Mouse (Mus musculus): Measurements from ENCODE around the gene Ptbp3. TPM values are rescaled to one million over a fixed set of nuclear protein-coding genes. Genes with fewer than 3 reads are reported as not detected.

Ptbp3 gene
- polyA plus RNA-seq, 1 experiment from 2014 or later = 47.5 TPM

- Histone ChIP-seq H3K27ac (no peak overlapping the region), H3K27me3 (no peaks in the 10 kb centered on the region), H3K36me3 (no peaks in the 10 kb centered on the region), H3K9me3 (no peaks in the 10 kb centered on the region), H3K9ac (no peak overlapping the region), H3K4me3 (no peak overlapping the region), H3K4me1 (no peaks in the 10 kb centered on the region), H3K4me2 (replicated peaks) (no peak overlapping the region)
- WGBS = 85% methylated on average over 1 of the region's 1 CpGs
- ATAC-seq (ENCODE audit: insufficient number of reproducible peaks, insufficient read depth, low FRiP score, low TSS enrichment) = no peak
These were observed 18.0 kb downstream of the Ptbp3 start for GRCm38 (mm10) chr4:59531172-59531571.

DNA sequence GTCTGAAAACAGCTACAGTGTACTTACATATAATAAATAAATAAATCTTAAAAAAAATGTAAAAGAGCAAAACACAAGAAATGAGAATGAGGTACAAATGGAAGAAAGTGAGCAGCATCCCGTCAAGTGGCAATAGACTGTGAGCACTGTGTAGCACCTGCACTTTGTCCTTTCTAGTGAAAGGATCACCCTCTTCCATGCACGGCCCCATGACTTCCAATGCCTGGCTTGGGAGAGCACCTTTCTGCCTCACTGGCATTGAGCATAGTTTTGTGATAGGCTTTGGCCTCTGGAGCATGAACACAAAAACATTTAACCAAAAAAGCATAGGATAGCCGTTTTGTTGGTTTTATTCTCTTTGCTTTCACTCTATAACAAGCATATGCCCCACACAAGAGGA is 21.7 kb downstream of the Ptbp3 start:
- H3K27me3 ChIP-seq = no peaks in the 10 kb centered on the region
- H3K9ac ChIP-seq = no peak overlapping the region
- H3K27ac ChIP-seq = no peak overlapping the region
- WGBS = 90% methylated on average over 3 of the region's 3 CpGs
- H3K4me1 ChIP-seq = no peaks in the 10 kb centered on the region
- peaks cover 6% of the 10 kb centered on the region; the same call in 1 of the 2 replicates for H3K36me3 ChIP-seq
- H3K4me2 ChIP-seq (replicated peaks) = no peak overlapping the region
- H3K4me3 ChIP-seq = no peak overlapping the region
- no peak for ATAC-seq (ENCODE audit: insufficient number of reproducible peaks, insufficient read depth, low FRiP score, low TSS enrichment)
- no peaks in the 10 kb centered on the region for H3K9me3 ChIP-seq

DNA sequence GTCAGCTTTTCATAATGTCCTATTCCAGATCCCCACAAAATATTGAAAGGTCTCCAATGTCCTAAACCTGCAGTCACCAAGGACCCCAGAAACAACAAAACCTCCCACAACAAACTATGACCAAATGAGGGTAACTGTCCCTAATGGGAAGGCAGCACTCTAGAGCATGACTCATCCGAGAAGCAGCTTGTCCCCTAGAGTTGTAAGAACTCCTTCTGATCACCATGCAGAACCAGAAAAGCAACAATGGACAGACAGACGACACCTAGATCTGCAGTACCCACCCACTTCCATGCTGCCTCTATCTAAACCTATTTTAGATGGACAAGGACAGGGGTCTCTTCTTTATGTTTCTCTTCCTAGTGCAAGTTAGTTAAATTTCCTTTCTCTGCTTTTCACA is 22.4 kb downstream of the Ptbp3 start:
- Histone ChIP-seq H3K9ac (no peak overlapping the region), H3K27me3 (no peaks in the 10 kb centered on the region), H3K27ac (no peak overlapping the region), H3K9me3 (no peaks in the 10 kb centered on the region), H3K36me3 (peaks cover 6% of the 10 kb centered on the region; the same call in 1 of the 2 replicates), H3K4me2 (replicated peaks) (no peak overlapping the region), H3K4me1 (no peaks in the 10 kb centered on the region), H3K4me3 (no peak overlapping the region)
- WGBS = 70% methylated on average over 2 of the region's 2 CpGs
- ATAC-seq (ENCODE audit: insufficient number of reproducible peaks, insufficient read depth, low FRiP score, low TSS enrichment) = no peak

DNA sequence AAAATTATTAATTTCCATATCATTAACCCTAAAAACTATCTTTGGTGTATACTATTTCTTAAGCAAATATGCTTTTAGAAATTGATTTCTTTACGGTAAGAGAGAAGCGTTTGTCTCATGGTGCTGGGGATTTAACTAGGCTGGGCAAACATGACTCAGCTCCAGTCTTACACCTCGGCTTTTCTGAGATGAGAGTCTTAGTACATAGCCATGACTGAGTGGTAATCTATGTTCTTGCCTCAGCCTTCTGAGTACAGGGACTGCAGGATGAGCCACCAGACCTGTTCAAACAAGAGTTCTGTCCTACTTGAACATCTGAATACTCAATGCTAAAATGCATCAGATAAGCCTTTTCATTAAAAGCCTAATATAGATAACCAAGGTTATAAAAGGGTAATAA is 24.3 kb downstream of the Ptbp3 start:
- no peak overlapping the region for H3K4me3 ChIP-seq
- no peaks in the 10 kb centered on the region for H3K9me3 ChIP-seq
- ATAC-seq (ENCODE audit: insufficient number of reproducible peaks, insufficient read depth, low FRiP score, low TSS enrichment) = no peak
- no peak overlapping the region for H3K27ac ChIP-seq
- no peaks in the 10 kb centered on the region for H3K4me1 ChIP-seq
- H3K36me3 ChIP-seq = peaks cover 6% of the 10 kb centered on the region; the same call in 1 of the 2 replicates
- no peak overlapping the region for H3K9ac ChIP-seq
- H3K27me3 ChIP-seq = no peaks in the 10 kb centered on the region
- no peak overlapping the region for H3K4me2 ChIP-seq (replicated peaks)
- WGBS = 86% methylated on average over 3 of the region's 3 CpGs

- ATAC-seq (ENCODE audit: insufficient number of reproducible peaks, insufficient read depth, low FRiP score, low TSS enrichment) = no peak
- Histone ChIP-seq H3K4me3 (no peak overlapping the region), H3K9ac (no peak overlapping the region), H3K4me1 (no peaks in the 10 kb centered on the region), H3K27ac (no peak overlapping the region), H3K4me2 (replicated peaks) (no peak overlapping the region), H3K36me3 (peaks cover 34% of the 10 kb centered on the region), H3K9me3 (no peaks in the 10 kb centered on the region), H3K27me3 (no peaks in the 10 kb centered on the region)
These were observed 38.8 kb downstream of the Ptbp3 start for GRCm38 (mm10) chr4:59510321-59510720.

- no peak overlapping the region for H3K4me3 ChIP-seq
- H3K27me3 ChIP-seq = no peaks in the 10 kb centered on the region
- no peak for ATAC-seq (ENCODE audit: insufficient number of reproducible peaks, insufficient read depth, low FRiP score, low TSS enrichment)
- no peak overlapping the region for H3K4me2 ChIP-seq (replicated peaks)
- no peak overlapping the region for H3K9ac ChIP-seq
- H3K27ac ChIP-seq = no peak overlapping the region
- WGBS = 90% methylated on average over 2 of the region's 2 CpGs
- H3K4me1 ChIP-seq = no peaks in the 10 kb centered on the region
- no peaks in the 10 kb centered on the region for H3K9me3 ChIP-seq
- H3K36me3 ChIP-seq = peaks cover 34% of the 10 kb centered on the region
These were observed 39.6 kb downstream of the Ptbp3 start for GRCm38 (mm10) chr4:59509558-59509957.

DNA sequence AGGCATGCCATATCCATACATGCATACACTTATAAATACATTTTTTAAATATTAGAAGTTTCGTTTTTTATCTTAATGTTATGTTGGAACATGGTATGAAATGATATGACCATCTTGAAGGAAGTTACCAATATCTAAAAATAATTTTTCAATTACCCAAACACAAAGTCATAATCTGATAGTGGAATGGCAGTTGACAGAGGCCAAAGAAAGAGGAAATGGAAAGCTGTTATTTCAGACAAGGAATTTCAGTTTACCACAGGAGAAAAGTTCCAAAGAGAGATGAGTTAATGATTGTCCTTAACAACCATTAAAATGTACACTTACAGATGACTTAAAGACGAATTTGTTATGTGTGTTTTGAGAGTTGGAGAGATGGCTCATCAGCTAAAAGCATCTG is 41.4 kb downstream of the Ptbp3 start:
- H3K9ac ChIP-seq = no peak overlapping the region
- peaks cover 33% of the 10 kb centered on the region for H3K36me3 ChIP-seq
- no peak for ATAC-seq (ENCODE audit: insufficient number of reproducible peaks, insufficient read depth, low FRiP score, low TSS enrichment)
- H3K4me2 ChIP-seq (replicated peaks) = no peak overlapping the region
- 78% methylated on average over 2 of the region's 2 CpGs for WGBS
- no peaks in the 10 kb centered on the region for H3K4me1 ChIP-seq
- no peaks in the 10 kb centered on the region for H3K27me3 ChIP-seq
- no peak overlapping the region for H3K4me3 ChIP-seq
- no peak overlapping the region for H3K27ac ChIP-seq
- H3K9me3 ChIP-seq = no peaks in the 10 kb centered on the region

GRCm38 (mm10) chr4:59506704-59507103 is 42.5 kb downstream of the Ptbp3 start:
- H3K4me3 ChIP-seq = no peak overlapping the region
- no peak overlapping the region for H3K4me2 ChIP-seq (replicated peaks)
- H3K9me3 ChIP-seq = no peaks in the 10 kb centered on the region
- no peaks in the 10 kb centered on the region for H3K27me3 ChIP-seq
- H3K9ac ChIP-seq = no peak overlapping the region
- WGBS = 96% methylated on average over 3 of the region's 3 CpGs
- peaks cover 31% of the 10 kb centered on the region for H3K36me3 ChIP-seq
- no peaks in the 10 kb centered on the region for H3K4me1 ChIP-seq
- ATAC-seq (ENCODE audit: insufficient number of reproducible peaks, insufficient read depth, low FRiP score, low TSS enrichment) = no peak
- no peak overlapping the region for H3K27ac ChIP-seq

DNA sequence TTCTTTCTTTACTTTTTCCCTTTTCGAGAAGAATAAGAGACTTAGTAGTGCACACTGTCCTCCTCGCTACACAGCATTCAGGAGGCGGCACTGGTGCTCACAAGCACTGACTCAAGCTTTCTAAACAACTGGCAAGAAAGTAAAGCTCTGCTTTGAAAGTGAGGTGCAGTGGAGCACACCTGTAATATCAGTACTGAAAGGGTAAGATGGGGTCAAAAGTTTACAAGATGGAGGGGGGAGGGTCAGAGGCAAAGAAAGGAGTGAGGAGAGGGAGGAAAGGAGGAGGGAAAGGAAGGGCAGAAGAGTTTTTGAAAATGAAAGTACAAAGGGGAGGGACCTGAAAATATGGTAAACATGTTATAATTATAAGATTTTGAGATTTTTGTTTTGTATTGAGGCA is 43.7 kb downstream of the Ptbp3 start:
- peaks cover 28% of the 10 kb centered on the region for H3K36me3 ChIP-seq
- H3K9ac ChIP-seq = no peak overlapping the region
- no peak for ATAC-seq (ENCODE audit: insufficient number of reproducible peaks, insufficient read depth, low FRiP score, low TSS enrichment)
- no peak overlapping the region for H3K4me3 ChIP-seq
- no peak overlapping the region for H3K4me2 ChIP-seq (replicated peaks)
- no peak overlapping the region for H3K27ac ChIP-seq
- no peaks in the 10 kb centered on the region for H3K27me3 ChIP-seq
- 81% methylated on average over 3 of the region's 3 CpGs for WGBS
- no peaks in the 10 kb centered on the region for H3K9me3 ChIP-seq
- H3K4me1 ChIP-seq = no peaks in the 10 kb centered on the region

DNA sequence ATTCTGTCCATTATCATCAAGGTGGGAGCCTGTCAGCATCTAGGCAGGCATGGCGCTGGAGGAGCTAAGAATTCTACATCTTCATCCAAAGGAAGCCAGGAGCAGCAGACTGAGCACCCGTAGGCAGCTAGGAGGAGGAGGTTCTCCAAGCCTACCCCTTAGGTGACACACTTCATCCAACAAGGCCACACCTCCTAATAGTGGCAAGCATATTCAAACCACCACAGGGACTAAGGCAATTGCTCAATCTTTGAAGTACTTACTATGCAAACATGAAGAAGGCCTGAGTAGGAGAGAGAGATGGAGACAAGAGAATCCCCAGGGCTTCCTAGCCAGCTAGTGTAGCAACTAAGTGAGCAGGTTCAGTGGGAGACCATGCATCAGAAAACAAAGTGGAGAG is 58.1 kb downstream of the Ptbp3 start:
- Histone ChIP-seq H3K9me3 (no peaks in the 10 kb centered on the region), H3K36me3 (peaks cover 17% of the 10 kb centered on the region; the same call in 1 of the 2 replicates), H3K27ac (no peak overlapping the region), H3K4me3 (no peak overlapping the region), H3K9ac (no peak overlapping the region), H3K4me2 (replicated peaks) (no peak overlapping the region), H3K27me3 (no peaks in the 10 kb centered on the region), H3K4me1 (no peaks in the 10 kb centered on the region)
- 89% methylated on average over 2 of the region's 2 CpGs for WGBS
- ATAC-seq (ENCODE audit: insufficient number of reproducible peaks, insufficient read depth, low FRiP score, low TSS enrichment) = no peak

DNA sequence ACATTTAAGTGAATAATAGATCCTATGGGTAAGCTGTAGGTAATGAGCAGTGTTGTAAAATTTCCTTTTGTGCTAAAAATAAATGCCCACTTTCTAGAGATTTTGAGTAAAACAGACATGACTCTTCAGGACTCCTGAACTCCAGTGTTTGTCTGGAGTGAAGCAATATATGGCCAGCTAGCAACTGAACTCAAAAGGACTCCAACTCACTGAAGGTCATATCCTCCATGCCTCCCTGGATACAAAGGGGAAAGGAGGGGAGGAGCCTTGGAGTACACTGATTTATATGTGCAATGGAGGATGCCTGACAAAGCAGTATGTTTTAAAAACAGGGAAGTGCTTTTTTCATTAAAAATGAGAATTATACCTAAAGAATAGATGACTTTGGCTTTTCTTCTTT is 77.9 kb downstream of the Ptbp3 start:
- Histone ChIP-seq H3K4me1 (no peaks in the 10 kb centered on the region), H3K4me3 (no peak overlapping the region), H3K9ac (no peak overlapping the region), H3K36me3 (no peaks in the 10 kb centered on the region), H3K9me3 (no peaks in the 10 kb centered on the region), H3K4me2 (replicated peaks) (no peak overlapping the region), H3K27ac (no peak overlapping the region), H3K27me3 (no peaks in the 10 kb centered on the region)
- no peak for ATAC-seq (ENCODE audit: insufficient number of reproducible peaks, insufficient read depth, low FRiP score, low TSS enrichment)

DNA sequence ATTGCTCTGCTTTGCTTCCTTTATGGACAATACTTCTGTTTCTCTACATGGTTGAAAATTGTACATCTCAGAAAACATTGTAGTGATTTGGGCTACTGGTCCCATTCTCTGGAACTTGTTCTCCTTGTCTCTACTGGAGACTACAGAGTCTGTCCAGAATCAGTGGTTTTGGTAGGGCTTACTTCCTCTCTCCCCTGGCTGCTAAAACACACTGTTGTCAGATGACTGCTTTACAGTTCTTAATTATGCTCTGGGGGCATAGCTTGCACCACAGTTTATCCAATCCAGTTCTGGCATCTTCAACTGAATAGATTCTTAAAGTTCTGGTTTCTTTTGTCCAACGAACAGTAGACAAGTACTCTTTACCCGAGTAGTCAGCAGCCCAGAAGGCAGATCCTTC is 83.7 kb downstream of the Ptbp3 start:
- 79% methylated on average over 2 of the region's 2 CpGs for WGBS

DNA sequence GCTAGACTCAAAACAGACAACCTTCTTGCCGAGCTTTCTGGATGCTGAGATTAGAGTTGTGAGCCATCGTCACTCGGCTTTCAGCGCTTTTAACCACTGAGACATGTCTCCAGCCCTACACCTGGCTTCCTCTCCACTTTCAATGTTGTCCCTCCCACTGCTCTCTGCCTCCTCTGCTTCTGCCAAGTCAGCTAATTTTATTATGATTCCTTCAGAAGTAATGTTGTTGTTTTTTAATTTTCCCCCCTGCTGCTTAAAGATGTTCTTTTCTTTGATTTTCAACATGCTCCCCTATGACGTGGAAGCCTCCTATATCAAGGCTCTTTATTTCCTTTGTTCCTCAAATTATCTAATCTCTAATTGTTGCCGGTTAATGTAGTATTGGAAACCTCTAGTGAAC is 84.5 kb downstream of the Ptbp3 start:
- Histone ChIP-seq H3K9me3 (no peaks in the 10 kb centered on the region), H3K27me3 (no peaks in the 10 kb centered on the region), H3K9ac (no peak overlapping the region), H3K4me1 (no peaks in the 10 kb centered on the region), H3K4me3 (no peak overlapping the region), H3K4me2 (replicated peaks) (no peak overlapping the region), H3K27ac (no peak overlapping the region), H3K36me3 (no peaks in the 10 kb centered on the region)
- no peak for ATAC-seq (ENCODE audit: insufficient number of reproducible peaks, insufficient read depth, low FRiP score, low TSS enrichment)
- 86% methylated on average over 6 of the region's 6 CpGs for WGBS

More for the DNA sequence above, 83.7 kb downstream of the Ptbp3 start:
- no peaks in the 10 kb centered on the region for H3K36me3 ChIP-seq
- H3K9ac ChIP-seq = no peak overlapping the region
- H3K4me3 ChIP-seq = no peak overlapping the region
- no peaks in the 10 kb centered on the region for H3K4me1 ChIP-seq
- H3K4me2 ChIP-seq (replicated peaks) = no peak overlapping the region
- ATAC-seq (ENCODE audit: insufficient number of reproducible peaks, insufficient read depth, low FRiP score, low TSS enrichment) = no peak
- no peaks in the 10 kb centered on the region for H3K9me3 ChIP-seq
- no peaks in the 10 kb centered on the region for H3K27me3 ChIP-seq
- no peak overlapping the region for H3K27ac ChIP-seq

Measured in embryonic facial prominence, embryonic 12.5 days (tissue).